Mouse (Mus musculus) myocyte (in vitro differentiated cells): ENCODE measurements around the gene Zswim4.

Experiments used
- CEBPB ChIP-seq: IDR thresholded peaks from 2 replicates; pipeline ENCODE4 v1.6.1; 2011; ENCODE audit warnings: mild to moderate bottlenecking, moderate library complexity; ENCODE audit not compliant: poor library complexity, insufficient read depth, severe bottlenecking
- E2F4 ChIP-seq: IDR thresholded peaks from one replicate; pipeline ENCODE4 v1.6.1; 2011; ENCODE audit warnings: mild to moderate bottlenecking, control low read depth, moderate library complexity; ENCODE audit not compliant: insufficient read depth
- MAX ChIP-seq: IDR thresholded peaks from one replicate; pipeline ENCODE4 v1.6.1; 2011; ENCODE audit warnings: low read depth, mild to moderate bottlenecking, control low read depth
- MYOG ChIP-seq, 3 experiments: IDR thresholded peaks; one replicate each; pipeline ENCODE4 v1.6.1; 2011; ENCODE audit warnings: control low read depth in 2 of 3, low read depth in 2 of 3, mild to moderate bottlenecking in 2 of 3; ENCODE audit not compliant: insufficient read length in 2 of 3, control insufficient read depth in 1 of 3, insufficient read depth in 1 of 3
- POLR2A ChIP-seq: IDR thresholded peaks from one replicate; pipeline ENCODE4 v1.6.1; 2011; ENCODE audit warnings: low read depth, mild to moderate bottlenecking, control low read depth, moderate library complexity; ENCODE audit not compliant: insufficient read length
- POLR2AphosphoS2 ChIP-seq: IDR thresholded peaks from one replicate; pipeline ENCODE4 v1.6.1; 2011; ENCODE audit warnings: low read depth, control low read depth; ENCODE audit not compliant: insufficient read length
- REST ChIP-seq: IDR thresholded peaks from one replicate; pipeline ENCODE4 v1.6.1; 2011; ENCODE audit warnings: mild to moderate bottlenecking, control low read depth, moderate library complexity; ENCODE audit not compliant: insufficient read depth, insufficient read length
- TCF12 ChIP-seq: IDR thresholded peaks from one replicate; pipeline ENCODE4 v1.6.1; 2011; ENCODE audit warnings: mild to moderate bottlenecking, control low read depth; ENCODE audit not compliant: poor library complexity, insufficient read depth, severe bottlenecking
- TCF3 ChIP-seq: IDR thresholded peaks from one replicate; pipeline ENCODE4 v1.6.1; 2011; ENCODE audit warnings: low read depth, control low read depth; ENCODE audit not compliant: insufficient read length
- USF1 ChIP-seq: IDR thresholded peaks from one replicate; pipeline ENCODE4 v1.6.1; 2011; ENCODE audit warnings: low read depth, mild to moderate bottlenecking, control low read depth, moderate library complexity

DNA sequence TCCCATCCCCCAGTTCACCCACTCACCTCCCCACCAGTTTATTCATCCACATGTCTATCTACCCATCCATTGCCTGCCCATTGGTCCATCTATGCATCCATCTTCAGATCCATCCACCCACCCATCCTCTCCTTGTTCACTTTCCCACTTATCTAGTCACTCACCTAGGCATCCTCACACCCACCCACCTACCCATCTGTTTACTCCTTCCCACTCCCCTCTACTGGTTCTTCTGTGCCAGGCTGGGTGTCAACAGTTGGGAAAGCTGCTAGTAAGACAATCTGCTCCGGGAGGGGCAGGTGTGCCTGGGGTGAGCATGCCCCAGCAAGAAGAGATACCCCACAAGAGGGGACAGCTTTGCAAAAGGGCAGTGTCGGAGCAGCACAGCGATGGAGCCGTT is 24.2 kb upstream of the Zswim4 start:
- TF ChIP-seq POLR2A (no peak), TCF12 (no peak), USF1 (no peak), E2F4 (no peak), MYOG (IDR thresholded peaks at IDR 0.05; ENCODE audit: control insufficient read depth in 1 of 3, insufficient read depth in 1 of 3, insufficient read length in 2 of 3, low read depth in 2 of 3) (no peak), POLR2AphosphoS2 (no peak), MAX (no peak), TCF3 (no peak), CEBPB (no peak), REST (no peak)
